Mouse (Mus musculus): ENCODE results near the gene Dnah9.

- TF ChIP-seq POLR2A (IDR thresholded peaks at IDR 0.05; ENCODE audit: borderline replicate concordance, extremely low read depth, insufficient read depth, insufficient read length, poor library complexity, severe bottlenecking): no peak
- no peak for TF ChIP-seq CTCF (IDR thresholded peaks at IDR 0.05; ENCODE audit: borderline replicate concordance, extremely low read depth, insufficient read depth, insufficient read length)
Observed at GRCm38 (mm10) chr11:65812088-65812487, 356.3 kb downstream of the Dnah9 start.
